Mouse (Mus musculus): ENCODE measurements around the gene Cr2. TPM values are rescaled to one million over a fixed set of nuclear protein-coding genes. Genes with fewer than 3 reads are reported as not detected.
A peak's percentile ranks its signal among the peaks of the same experiment; 100 is the strongest.
"Not testable (repeated sequence)": the region's sequence is repeated elsewhere in the genome, so short reads cannot be mapped to it uniquely, and the experiment has no call there.

Gene Cr2
- 13.0 TPM in 1 of 2 replicates, not detected in the other for total RNA-seq (2015; ENCODE audit: low replicate concordance)
- 1.2 TPM in 1 of 2 replicates, not detected in the other for total RNA-seq (2017; ENCODE audit: low replicate concordance)

DNA sequence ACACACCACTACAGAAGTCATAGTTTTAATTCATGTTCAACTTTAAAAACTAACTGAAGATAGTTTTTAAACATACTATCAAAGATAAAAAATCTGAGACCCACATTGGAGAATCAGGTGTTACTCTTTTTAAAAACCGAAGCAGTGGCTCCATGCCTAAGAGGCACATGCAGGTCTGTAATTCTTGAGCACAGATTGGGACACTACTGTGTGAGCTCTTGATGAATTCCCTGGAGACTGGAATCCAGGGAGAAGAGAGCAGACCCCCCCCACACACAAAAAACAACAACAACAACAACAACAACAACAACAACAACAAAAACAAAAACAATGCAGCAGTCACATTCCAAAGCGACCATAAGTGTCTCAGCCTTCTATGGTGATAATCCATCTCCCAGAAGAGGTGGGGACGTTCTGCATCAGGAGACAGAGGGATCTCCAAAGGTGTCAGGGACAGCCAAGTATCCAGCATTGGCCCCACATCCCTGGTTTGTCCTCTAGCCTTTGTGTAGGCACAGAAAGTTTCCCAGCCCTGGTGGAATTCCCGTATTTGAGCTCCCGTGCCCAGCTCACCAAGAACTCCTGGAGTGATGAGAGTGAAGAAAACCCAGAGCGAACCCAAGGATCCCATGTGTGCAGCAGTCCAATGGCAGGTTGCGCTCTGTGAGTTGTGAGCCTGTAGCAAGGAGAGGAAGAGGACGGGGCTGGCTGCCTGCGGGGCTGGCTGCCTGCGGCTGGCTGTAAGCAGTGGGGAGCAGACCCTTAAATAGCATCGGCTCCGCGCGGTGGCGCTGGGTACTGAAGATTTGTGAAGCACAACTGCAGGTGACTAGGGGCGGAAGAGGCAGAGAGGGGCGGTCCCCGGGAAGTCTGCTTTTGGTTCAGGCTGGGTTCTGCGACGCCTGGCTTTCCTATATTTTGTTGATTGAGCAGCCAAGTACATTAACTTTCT lies at the start of gene Cr2:
Gene Cr2 (minus strand): TSS at position 737 of the 952 bp plus-strand sequence.
- peak; percentile 48; the same call in 1 of the 2 replicates for ATAC-seq (replicated peaks; ENCODE audit: low FRiP score, poor library complexity, severe bottlenecking)

DNA sequence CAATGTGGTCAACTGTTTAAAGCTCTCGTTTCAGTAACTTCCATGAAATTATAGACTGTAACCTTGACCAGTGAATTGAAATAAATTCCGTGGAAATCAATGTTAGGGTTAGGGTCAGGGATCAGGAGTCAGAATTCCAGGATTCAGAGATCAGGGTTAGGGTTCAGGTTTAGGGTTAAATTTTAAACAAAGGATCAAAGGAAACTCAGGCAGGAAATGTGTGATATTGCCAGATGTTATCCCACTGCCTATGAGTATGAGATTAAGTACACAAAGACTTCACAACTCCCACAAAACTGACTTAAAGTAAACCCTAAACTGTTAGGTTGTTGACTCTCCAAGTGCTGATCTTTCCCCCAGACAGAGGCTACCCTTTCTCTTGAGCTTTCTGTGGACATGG lies 45.3 kb upstream of the Cr2 start:
- ATAC-seq (replicated peaks; ENCODE audit: low FRiP score, poor library complexity, severe bottlenecking): no peak

DNA sequence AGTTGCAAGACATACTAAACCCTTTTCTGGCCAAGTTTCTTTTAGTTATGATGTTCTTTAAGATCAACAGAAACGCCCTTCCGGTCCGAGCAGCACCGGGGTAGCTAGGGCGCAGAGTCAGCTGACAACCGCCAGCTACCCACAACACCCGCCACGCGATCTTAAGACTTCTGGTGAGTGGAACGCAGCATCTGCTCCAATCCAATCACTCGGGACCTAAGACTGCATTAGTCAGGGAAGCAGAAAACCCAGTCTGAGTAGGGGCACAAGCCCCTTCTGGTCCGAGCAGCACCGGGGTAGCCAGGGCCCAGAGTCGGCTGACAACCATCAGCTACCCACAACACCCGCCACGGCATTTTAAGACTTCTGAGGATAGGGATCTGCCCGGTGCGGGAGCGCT lies 36.3 kb upstream of the Cr2 start:
- ATAC-seq (replicated peaks; ENCODE audit: low FRiP score, poor library complexity, severe bottlenecking): not testable (repeated sequence)

DNA sequence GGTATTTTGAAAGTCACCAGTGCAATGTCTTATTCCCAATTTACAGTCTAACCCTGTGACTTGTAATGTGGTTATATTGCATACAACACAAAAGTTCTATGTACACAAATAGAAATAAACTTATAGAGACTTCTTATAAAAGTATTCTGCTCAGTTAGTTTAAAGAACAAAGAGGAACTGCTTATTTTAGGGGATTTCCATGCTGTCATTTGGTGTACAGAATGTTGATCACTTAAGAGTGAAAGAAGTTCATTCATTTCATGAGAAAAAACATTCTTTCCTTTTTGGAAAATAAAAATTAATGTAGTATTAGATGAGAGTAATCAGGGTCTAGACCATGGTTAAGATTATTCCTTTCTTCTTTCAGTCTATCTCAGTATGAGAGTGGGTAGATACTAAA lies 8.2 kb upstream of the Cr2 start:
- no peak for ATAC-seq (replicated peaks; ENCODE audit: low FRiP score, poor library complexity, severe bottlenecking)

DNA sequence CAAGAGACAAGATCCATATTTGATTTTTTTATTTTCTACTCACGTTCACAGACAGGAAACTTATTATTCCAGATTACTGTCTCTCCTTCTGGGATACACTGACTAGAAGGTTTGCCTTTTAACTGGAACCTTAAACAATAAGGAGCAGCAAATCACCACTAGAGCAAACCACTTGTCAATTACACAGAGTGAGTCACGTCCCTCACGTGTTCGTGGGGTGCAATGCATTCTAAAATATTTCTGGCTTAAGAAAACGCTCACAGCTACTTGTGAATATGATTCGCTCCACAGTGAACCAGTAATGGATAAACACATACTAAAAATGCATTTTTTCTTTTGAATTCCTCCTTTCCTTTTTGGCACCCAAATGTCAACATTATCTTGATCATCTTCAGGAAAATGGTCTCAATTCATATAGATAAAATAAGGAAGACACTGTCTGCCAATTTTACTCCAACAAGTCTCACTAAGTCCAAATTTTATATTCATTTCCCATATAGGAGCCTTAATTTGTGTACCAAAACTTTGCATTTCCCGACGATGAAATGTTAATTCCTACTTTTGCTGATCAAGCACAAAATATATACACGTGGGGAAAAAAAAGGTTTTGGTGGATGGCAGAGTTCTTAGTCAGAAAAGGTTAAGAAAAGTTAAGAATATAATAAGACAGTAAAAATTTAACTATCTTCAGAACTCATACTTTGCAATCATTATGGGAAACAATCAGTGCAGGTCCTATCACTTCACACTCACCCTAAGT lies 11.3 kb downstream of the Cr2 start:
- ATAC-seq (replicated peaks; ENCODE audit: low FRiP score, poor library complexity, severe bottlenecking): no peak

DNA sequence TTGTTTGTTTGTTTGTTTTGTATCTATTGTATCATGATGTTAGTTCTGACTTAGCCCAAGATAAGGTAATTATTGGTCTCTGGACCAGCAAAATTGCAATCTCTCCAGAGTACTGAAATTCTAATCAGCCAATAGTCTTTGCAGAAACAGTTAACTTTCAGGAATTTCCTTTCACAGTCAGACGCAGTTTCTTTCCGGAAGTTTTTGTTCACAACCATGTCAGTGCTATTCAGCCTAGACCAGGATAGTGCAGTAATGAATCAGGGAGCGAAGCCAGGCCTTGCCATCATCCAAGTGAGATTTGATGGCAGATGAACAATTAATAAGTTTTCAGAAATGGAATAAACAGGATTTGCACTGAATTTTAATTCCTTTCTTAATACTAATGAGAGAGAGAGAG lies 44.4 kb downstream of the Cr2 start:
- no peak for ATAC-seq (replicated peaks; ENCODE audit: low FRiP score, poor library complexity, severe bottlenecking)

DNA sequence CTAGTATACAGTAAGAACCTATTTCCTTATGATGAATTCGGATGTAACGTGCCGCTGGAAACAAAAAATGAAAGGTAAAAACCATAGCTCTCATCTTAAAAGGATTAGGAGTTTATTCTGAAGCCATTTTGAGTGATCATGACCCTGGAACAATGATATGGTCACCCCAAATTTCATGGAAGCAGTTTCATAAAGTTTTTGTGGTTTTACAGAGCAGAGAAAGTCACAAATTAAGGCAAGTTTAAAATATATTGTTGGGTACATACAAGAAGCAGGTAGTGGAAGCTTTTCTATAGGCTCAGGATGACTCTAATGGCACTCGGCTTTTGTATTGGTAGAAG lies 44.9 kb downstream of the Cr2 start:
- ATAC-seq (replicated peaks; ENCODE audit: low FRiP score, poor library complexity, severe bottlenecking): peak; percentile 30; the same call in 1 of the 2 replicates

DNA sequence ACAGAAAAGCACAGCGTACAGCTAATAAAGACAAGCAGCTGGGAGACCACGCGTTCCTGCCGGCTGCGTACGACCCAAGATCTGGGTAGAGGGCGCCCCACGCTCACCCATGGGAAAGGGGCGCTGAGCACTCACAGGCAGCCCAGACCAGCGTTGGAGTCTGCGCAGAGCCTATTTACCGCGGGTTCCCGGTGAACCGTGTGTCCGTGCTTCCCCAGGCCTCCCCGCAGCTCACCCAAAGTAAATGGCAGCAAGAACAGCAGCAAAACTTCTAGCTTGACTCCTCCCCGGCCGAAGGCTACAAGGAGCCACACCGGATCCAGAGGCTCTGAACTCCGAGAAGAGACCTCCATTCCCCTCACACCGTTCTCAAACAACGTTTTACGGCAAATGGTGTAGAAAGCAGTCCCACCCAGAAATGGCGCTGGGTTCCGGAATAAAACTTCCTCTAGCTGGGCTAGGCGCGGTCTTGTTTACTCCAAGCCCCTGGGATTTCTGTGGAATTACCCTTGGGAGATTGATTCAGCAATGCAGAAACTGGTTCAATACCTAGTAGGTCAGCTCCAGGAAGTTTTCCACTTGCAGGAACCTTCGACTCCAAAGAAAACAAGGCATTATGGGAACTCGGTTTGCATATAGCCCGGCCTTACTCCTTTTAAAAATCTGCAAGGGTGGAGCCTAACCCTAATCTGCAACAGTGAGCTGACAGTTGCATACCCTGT lies 45.4 kb downstream of the Cr2 start, which contains the start of gene Cr1l:
Gene Cr1l (minus strand): TSS at position 634 of the 722 bp plus-strand sequence.
- ATAC-seq (replicated peaks; ENCODE audit: low FRiP score, poor library complexity, severe bottlenecking): peak; percentile 86

DNA sequence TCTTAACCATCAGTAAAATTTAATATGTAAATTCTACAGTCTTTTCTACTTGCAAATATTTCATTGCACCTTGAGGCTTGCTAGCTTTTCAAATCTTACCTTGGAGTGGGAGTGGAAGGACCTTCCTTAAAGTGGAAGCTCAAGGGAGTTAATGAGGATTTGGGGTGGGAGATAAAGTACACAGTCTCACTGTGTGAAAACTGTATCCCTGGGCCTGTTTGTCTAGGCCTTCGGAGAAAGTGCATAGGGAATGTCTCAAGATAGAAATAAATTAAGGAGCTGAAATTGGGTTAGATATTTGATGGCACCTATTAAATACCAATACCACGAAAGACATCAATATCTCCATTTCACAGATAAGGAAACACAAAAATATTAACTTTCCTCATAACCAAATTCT lies 46.0 kb downstream of the Cr2 start:
- 0 out of 2 replicates have a peak, but pooled peaks have one; percentile 22 for ATAC-seq (replicated peaks; ENCODE audit: low FRiP score, poor library complexity, severe bottlenecking)

DNA sequence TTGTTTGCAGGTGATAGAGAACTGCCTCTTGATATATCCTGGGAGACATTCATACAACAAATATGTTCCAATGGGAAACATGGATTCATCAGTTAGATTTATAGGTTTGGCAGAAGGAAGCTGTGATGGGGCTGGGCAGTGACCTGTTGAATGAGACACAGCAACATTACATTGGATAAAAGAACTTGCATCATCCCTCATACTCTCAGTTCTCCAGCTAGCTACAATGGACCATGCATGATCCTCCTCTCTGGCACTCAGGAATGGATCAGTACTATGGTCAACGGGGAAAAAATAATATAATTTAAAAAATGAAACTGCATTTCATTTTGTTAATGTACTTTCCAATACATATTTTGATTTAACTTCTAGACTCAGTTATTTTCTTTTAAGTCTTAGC lies 46.6 kb downstream of the Cr2 start:
- no peak for ATAC-seq (replicated peaks; ENCODE audit: low FRiP score, poor library complexity, severe bottlenecking)

DNA sequence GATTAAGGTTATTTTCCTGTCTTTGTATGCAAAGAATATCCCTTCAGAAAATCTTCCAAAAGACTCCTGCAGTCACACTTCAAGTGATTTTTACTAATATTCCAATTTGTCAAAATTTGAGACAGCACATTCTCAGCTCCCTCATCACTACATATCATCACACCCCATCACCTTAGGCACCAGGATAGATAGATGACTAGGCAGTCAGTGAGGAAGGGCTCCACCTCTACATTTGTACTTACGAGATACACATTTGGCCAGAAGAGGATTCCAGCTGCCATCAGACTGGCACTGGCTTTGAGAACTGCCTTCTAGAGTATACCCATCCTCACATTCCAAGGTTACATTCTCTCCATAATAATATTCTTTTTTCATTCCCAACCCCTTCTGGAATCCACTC lies 62.1 kb downstream of the Cr2 start:
- peak; percentile 92 for ATAC-seq (replicated peaks; ENCODE audit: low FRiP score, poor library complexity, severe bottlenecking)

DNA sequence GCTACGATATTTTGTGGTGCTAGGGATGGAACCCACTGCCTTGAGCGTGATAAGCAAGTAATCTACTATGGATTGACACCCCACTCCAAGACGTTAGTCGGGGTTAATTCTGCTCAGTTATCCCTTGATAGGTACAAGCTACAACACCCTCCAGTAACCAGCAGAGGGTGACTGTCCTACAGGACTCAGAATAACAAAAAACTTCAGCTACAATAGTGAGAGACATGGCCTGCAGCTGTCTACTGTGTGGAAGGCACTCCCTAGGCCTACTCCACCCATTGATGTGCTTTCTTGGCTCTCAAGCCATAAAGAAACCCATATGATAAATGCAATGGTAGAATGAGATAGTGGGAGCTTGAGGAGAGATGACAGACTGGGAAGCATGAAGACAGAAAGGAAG lies 62.9 kb downstream of the Cr2 start:
- ATAC-seq (replicated peaks; ENCODE audit: low FRiP score, poor library complexity, severe bottlenecking): peak; percentile 86

DNA sequence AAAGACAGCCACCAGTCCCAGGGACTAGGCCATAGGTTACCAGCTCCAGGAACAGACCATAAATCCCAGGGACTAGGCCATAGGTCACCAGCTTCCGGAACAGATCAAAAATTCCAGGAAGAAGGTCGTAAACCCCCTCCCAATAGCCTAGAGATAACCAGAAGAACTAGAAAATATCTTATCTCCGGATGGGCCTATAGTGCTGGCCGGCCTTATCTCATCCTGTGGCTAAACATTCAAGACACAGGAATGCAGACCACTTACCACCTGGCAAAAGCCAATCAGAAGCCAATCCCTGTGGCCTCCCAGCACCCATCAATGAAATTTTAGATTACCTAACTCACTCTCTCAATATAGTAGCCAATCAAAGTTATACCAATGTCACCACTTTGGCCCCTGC lies 75.8 kb downstream of the Cr2 start:
- no peak for ATAC-seq (replicated peaks; ENCODE audit: low FRiP score, poor library complexity, severe bottlenecking)

DNA sequence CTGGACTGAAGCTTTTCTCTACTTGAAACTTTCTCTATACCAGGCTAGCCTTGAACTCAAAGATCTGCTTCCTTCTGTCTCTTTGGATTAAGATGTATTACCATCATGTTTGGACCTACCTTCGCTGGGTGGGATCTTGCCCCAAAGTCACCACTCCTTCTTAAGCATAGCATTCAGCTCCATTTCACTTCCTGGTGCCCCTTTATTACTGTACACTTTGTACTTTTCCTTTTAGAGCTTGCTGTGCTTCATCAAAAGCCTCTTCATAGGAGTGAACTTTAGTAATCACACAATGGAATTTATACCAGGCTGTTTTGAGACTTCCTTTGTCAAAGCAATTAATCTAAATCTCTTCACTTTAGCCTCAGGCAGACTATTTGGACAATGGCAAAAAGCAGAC lies 78.5 kb downstream of the Cr2 start:
- no peak for ATAC-seq (replicated peaks; ENCODE audit: low FRiP score, poor library complexity, severe bottlenecking)

DNA sequence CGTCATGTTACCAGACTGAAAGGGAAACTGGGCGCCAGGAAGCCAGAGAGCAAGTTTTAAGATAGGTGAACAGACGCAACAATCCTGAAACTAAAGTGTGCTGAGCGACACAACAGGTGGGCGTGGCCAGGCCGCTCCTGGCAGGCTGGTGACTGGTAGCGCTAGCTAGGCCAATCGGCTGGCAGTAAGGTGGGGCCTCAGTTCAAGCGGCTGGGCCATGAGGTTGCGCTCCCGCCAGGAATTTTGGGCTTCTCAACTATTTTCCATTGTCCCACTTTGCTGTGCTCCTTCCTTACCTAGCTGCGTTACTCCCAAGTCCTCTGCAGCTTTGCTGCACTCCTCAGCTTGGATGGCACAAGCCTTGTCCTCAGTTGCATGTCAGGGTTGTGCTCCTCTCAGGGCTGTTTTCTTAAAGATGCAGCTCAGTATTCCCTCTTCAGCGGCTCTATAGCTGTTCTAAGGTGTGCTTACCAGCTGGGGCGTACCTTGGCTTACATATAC lies 84.2 kb downstream of the Cr2 start, which contains the start of gene Cd46:
Gene Cd46 (minus strand): TSS at position 30 of the 501 bp plus-strand sequence.
- ATAC-seq (replicated peaks; ENCODE audit: low FRiP score, poor library complexity, severe bottlenecking): peak; percentile 93

DNA sequence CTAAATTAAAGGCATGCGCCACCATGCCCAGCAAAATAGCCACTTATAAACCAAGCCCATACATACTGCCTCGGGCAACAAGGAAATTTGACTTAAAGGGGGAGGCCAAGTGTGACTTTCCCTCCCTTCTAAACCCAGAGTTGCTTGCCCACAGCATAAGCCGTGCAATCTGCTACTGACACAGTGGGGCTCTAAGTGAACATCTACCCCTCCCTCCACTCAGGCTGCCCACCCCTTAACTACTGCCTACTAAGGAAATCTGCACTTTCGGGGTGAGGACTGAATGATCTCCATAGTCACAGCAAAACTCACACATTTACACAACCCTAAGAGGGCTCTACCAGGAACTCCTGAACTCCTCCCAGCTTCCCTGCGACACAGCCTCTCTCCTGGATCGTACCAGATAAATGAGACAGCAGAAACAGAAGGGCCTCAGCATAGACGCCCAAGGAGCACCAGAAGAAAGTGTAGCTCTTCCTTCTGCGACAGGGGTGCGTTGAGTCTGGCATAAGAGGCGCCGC lies 84.8 kb downstream of the Cr2 start:
- ATAC-seq (replicated peaks; ENCODE audit: low FRiP score, poor library complexity, severe bottlenecking): peak; percentile 92

Measured in erythroid progenitor cell, adult 5-6 weeks (primary cell).